Mouse (Mus musculus): ENCODE results near the gene Rpl6.
"Not testable (repeated sequence)": the region's sequence is repeated elsewhere in the genome, so short reads cannot be mapped to it uniquely, and the experiment has no call there.

Rpl6 gene

GRCm38 (mm10) chr5:121197337-121197736 is 6.9 kb upstream of the Rpl6 start:
- no peak for DNase-seq (ENCODE audit: low spot score)

- no peak for DNase-seq (ENCODE audit: low spot score)
Measured at GRCm38 (mm10) chr5:121198376-121198775, 5.9 kb upstream of the Rpl6 start.

- peak; percentile 54 for DNase-seq (ENCODE audit: low spot score)
Measured at GRCm38 (mm10) chr5:121201739-121202138, 2.5 kb upstream of the Rpl6 start.

- DNase-seq (ENCODE audit: low spot score): no peak
Measured at GRCm38 (mm10) chr5:121202467-121202866, 1.8 kb upstream of the Rpl6 start.

GRCm38 (mm10) chr5:121205537-121206130 is 1.4 kb downstream of the Rpl6 start:
- not testable (repeated sequence) for DNase-seq (ENCODE audit: low spot score)

GRCm38 (mm10) chr5:121206540-121206939 is 2.3 kb downstream of the Rpl6 start:
- no peak for DNase-seq (ENCODE audit: low spot score)

- no peak for DNase-seq (ENCODE audit: low spot score)
Measured at GRCm38 (mm10) chr5:121206984-121207383, 2.7 kb downstream of the Rpl6 start.

- no peak for DNase-seq (ENCODE audit: low spot score)
Measured at GRCm38 (mm10) chr5:121209755-121210600, 5.7 kb downstream of the Rpl6 start.

GRCm38 (mm10) chr5:121210601-121210924 is 6.3 kb downstream of the Rpl6 start:
- no peak for DNase-seq (ENCODE audit: low spot score)

GRCm38 (mm10) chr5:121212108-121212507 is 7.8 kb downstream of the Rpl6 start:
- DNase-seq (ENCODE audit: low spot score): no peak

GRCm38 (mm10) chr5:121214707-121215106 is 10.4 kb downstream of the Rpl6 start:
- DNase-seq (ENCODE audit: low spot score): no peak

GRCm38 (mm10) chr5:121215380-121216125 is 11.3 kb downstream of the Rpl6 start:
- DNase-seq (ENCODE audit: low spot score): peak; percentile 49

- no peak for DNase-seq (ENCODE audit: low spot score)
Measured at GRCm38 (mm10) chr5:121216126-121216446, 11.8 kb downstream of the Rpl6 start.

GRCm38 (mm10) chr5:121216584-121217312 is 12.5 kb downstream of the Rpl6 start:
- not testable (repeated sequence) for DNase-seq (ENCODE audit: low spot score)

GRCm38 (mm10) chr5:121217313-121217634 is 13.0 kb downstream of the Rpl6 start:
- DNase-seq (ENCODE audit: low spot score): no peak

- DNase-seq (ENCODE audit: low spot score): no peak
Measured at GRCm38 (mm10) chr5:121219190-121219589, 14.9 kb downstream of the Rpl6 start.

GRCm38 (mm10) chr5:121219980-121220731 is 15.9 kb downstream of the Rpl6 start, which contains the start of gene Hectd4:
Hectd4 (plus strand) TSS chr5:121220219.
- peak; percentile 95 for DNase-seq (ENCODE audit: low spot score)

- DNase-seq (ENCODE audit: low spot score): peak; percentile 52
Measured at GRCm38 (mm10) chr5:121220732-121221301, 16.5 kb downstream of the Rpl6 start.

GRCm38 (mm10) chr5:121221328-121221850 is 17.1 kb downstream of the Rpl6 start:
- DNase-seq (ENCODE audit: low spot score): no peak

- DNase-seq (ENCODE audit: low spot score): not testable (repeated sequence)
Measured at GRCm38 (mm10) chr5:121224020-121224419, 19.7 kb downstream of the Rpl6 start.

- no peak for DNase-seq (ENCODE audit: low spot score)
Measured at GRCm38 (mm10) chr5:121224856-121225255, 20.6 kb downstream of the Rpl6 start.

Measured in T-cell, adult 2 months (primary cell).